Mouse (Mus musculus) C2C12 (cell line): ENCODE measurements at regions not wholly inside any gene's neighbourhood (a gene's known extent, or its start where the extent isn't known, plus 50 kb on each side); places are given as distances from the start of the nearest gene placed in this dataset.

Experiments used
- H3K27me3 ChIP-seq: one replicate; pipeline ENCODE4 v1.6.1; 2011; ENCODE audit not compliant: control insufficient read depth, insufficient read depth, insufficient read length
- H3K36me3 ChIP-seq: one replicate; pipeline ENCODE4 v1.6.1; 2011; ENCODE audit not compliant: control insufficient read depth, insufficient read depth
- H3K4me3 ChIP-seq: one replicate; pipeline ENCODE4 v1.5.1; 2011; ENCODE audit warnings: mild to moderate bottlenecking, control low read depth; ENCODE audit not compliant: poor library complexity, insufficient read depth, severe bottlenecking
- H3K79me2 ChIP-seq: one replicate; pipeline ENCODE4 v1.6.1; 2011; ENCODE audit not compliant: control insufficient read depth, insufficient read depth
- H3K79me3 ChIP-seq: one replicate; pipeline ENCODE4 v1.6.1; 2011; ENCODE audit warnings: low read depth, control low read depth
- H3ac ChIP-seq: one replicate; pipeline ENCODE3; 2011; ENCODE audit warnings: low read depth; ENCODE audit not compliant: control insufficient read depth, insufficient read length
- CEBPB ChIP-seq: IDR thresholded peaks from one replicate; pipeline ENCODE4 v1.6.1; 2011; ENCODE audit warnings: low read depth, mild to moderate bottlenecking, control low read depth, moderate library complexity
- CTCF ChIP-seq: IDR thresholded peaks from one replicate; pipeline ENCODE4 v1.5.1; 2011; ENCODE audit not compliant: control insufficient read depth, insufficient read depth, insufficient read length
- FOSL1 ChIP-seq: IDR thresholded peaks from one replicate; pipeline ENCODE4 v1.8.0; 2011; ENCODE audit warnings: mild to moderate bottlenecking, low read length; ENCODE audit not compliant: poor library complexity, insufficient read depth, severe bottlenecking
- MAX ChIP-seq: IDR thresholded peaks from one replicate; pipeline ENCODE4 v1.6.1; 2011; ENCODE audit warnings: mild to moderate bottlenecking, control low read depth
- MYOD1 ChIP-seq: IDR thresholded peaks from one replicate; pipeline ENCODE4 v1.6.1; 2011; ENCODE audit warnings: low read depth; ENCODE audit not compliant: control insufficient read depth, insufficient read length
- MYOG ChIP-seq: IDR thresholded peaks from one replicate; pipeline ENCODE4 v1.6.1; 2011; ENCODE audit not compliant: control insufficient read depth, insufficient read length; ENCODE audit errors: extremely low read depth
- USF1 ChIP-seq: IDR thresholded peaks from one replicate; pipeline ENCODE4 v1.6.1; 2011; ENCODE audit warnings: low read depth, mild to moderate bottlenecking, control low read depth, moderate library complexity

GRCm38 (mm10) chr4:22151899-22152493, 205.3 kb upstream of the Fbxl4 start:
- H3K4me3 ChIP-seq = no peak overlapping the region
- H3K79me3 ChIP-seq = no peaks in the 10 kb centered on the region
- H3K79me2 ChIP-seq = no peaks in the 10 kb centered on the region
- TF ChIP-seq MYOG = no peak
- TF ChIP-seq USF1 = no peak
- no peak for TF ChIP-seq MAX
- no peak for TF ChIP-seq CEBPB
- no peak for TF ChIP-seq FOSL1
- no peak for TF ChIP-seq MYOD1
- no peak for TF ChIP-seq CTCF
- H3K27me3 ChIP-seq = no peaks in the 10 kb centered on the region
- H3ac ChIP-seq = no peak overlapping the region
- no peaks in the 10 kb centered on the region for H3K36me3 ChIP-seq

GRCm38 (mm10) chr4:22152971-22153544, 204.3 kb upstream of the Fbxl4 start:
- no peaks in the 10 kb centered on the region for H3K79me2 ChIP-seq
- no peak overlapping the region for H3K4me3 ChIP-seq
- no peaks in the 10 kb centered on the region for H3K36me3 ChIP-seq
- H3K27me3 ChIP-seq = no peaks in the 10 kb centered on the region
- no peaks in the 10 kb centered on the region for H3K79me3 ChIP-seq
- TF ChIP-seq MYOD1 = peak; percentile 62
- no peak for TF ChIP-seq MAX
- H3ac ChIP-seq = no peak overlapping the region

GRCm38 (mm10) chr4:22153620-22154019, 203.7 kb upstream of the Fbxl4 start:
- no peaks in the 10 kb centered on the region for H3K79me2 ChIP-seq

DNA sequence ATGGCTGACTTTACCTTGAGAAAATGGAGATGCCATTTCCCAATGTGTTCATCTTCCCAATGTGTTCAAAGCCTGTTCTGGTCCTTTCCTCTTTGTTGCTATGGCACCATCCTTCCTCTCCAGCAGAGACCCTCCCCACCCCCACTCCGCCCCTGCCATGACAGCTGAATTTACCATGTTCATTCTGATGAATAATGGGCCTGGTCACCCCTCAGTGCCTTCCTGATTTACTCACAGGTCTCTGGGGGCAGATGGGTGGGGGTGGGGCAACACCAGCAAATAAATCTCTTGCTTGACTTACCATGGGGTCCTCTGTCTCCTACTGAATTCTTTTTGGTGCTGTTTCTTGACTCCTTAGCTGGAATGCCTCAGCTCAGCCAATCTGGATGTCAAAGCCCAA, 170.9 kb upstream of the Fbxl4 start:
- Histone ChIP-seq H3ac (no peak overlapping the region), H3K4me3 (no peak overlapping the region), H3K27me3 (no peaks in the 10 kb centered on the region), H3K79me3 (no peaks in the 10 kb centered on the region), H3K79me2 (no peaks in the 10 kb centered on the region), H3K36me3 (no peaks in the 10 kb centered on the region)
- TF ChIP-seq USF1 = no peak
- no peak for TF ChIP-seq MYOG
- no peak for TF ChIP-seq MAX
- TF ChIP-seq MYOD1 = no peak
- no peak for TF ChIP-seq CTCF
- TF ChIP-seq CEBPB = no peak
- no peak for TF ChIP-seq FOSL1

More at GRCm38 (mm10) chr4:22153620-22154019, 203.7 kb upstream of the Fbxl4 start:
- TF ChIP-seq CEBPB = no peak
- no peak for TF ChIP-seq CTCF
- TF ChIP-seq MYOD1 = no peak
- no peak for TF ChIP-seq FOSL1
- TF ChIP-seq MAX = no peak
- TF ChIP-seq USF1 = no peak
- TF ChIP-seq MYOG = no peak
- H3K27me3 ChIP-seq = no peaks in the 10 kb centered on the region
- H3K4me3 ChIP-seq = no peak overlapping the region
- no peak overlapping the region for H3ac ChIP-seq
- H3K79me3 ChIP-seq = no peaks in the 10 kb centered on the region
- no peaks in the 10 kb centered on the region for H3K36me3 ChIP-seq

GRCm38 (mm10) chr4:22188141-22189006, 169.0 kb upstream of the Fbxl4 start:
- TF ChIP-seq MYOD1 (no peak), CTCF (no peak), MAX (no peak), FOSL1 (no peak), USF1 (no peak), CEBPB (no peak)
- H3K79me3 ChIP-seq = no peaks in the 10 kb centered on the region
- H3K79me2 ChIP-seq = no peaks in the 10 kb centered on the region
- no peak overlapping the region for H3ac ChIP-seq
- no peak overlapping the region for H3K4me3 ChIP-seq
- no peaks in the 10 kb centered on the region for H3K27me3 ChIP-seq
- H3K36me3 ChIP-seq = no peaks in the 10 kb centered on the region
